Mouse (Mus musculus): Measurements from ENCODE around the gene Cntnap4.
"Not testable (repeated sequence)": the region's sequence is repeated elsewhere in the genome, so short reads cannot be mapped to it uniquely, and the experiment has no call there.

The Cntnap4 gene

GRCm38 (mm10) chr8:112730583-112731432, 161.0 kb downstream of the Cntnap4 start:
- no peak for DNase-seq

GRCm38 (mm10) chr8:112735575-112735974, 165.7 kb downstream of the Cntnap4 start:
- no peak for DNase-seq

GRCm38 (mm10) chr8:112743331-112743730, 173.5 kb downstream of the Cntnap4 start:
- DNase-seq = no peak

- no peak for DNase-seq
Measured at GRCm38 (mm10) chr8:112747296-112747695, 177.5 kb downstream of the Cntnap4 start.

- DNase-seq = no peak
Measured at GRCm38 (mm10) chr8:112755171-112755570, 185.3 kb downstream of the Cntnap4 start.

- DNase-seq = no peak
Measured at GRCm38 (mm10) chr8:112803058-112803457, 233.2 kb downstream of the Cntnap4 start.

GRCm38 (mm10) chr8:112809382-112809781, 239.5 kb downstream of the Cntnap4 start:
- DNase-seq = no peak

- DNase-seq = no peak
Measured at GRCm38 (mm10) chr8:112841057-112841456, 271.2 kb downstream of the Cntnap4 start.

- DNase-seq = not testable (repeated sequence)
Measured at GRCm38 (mm10) chr8:112849541-112849940, 279.7 kb downstream of the Cntnap4 start.

GRCm38 (mm10) chr8:112906458-112907112, 336.7 kb downstream of the Cntnap4 start:
- DNase-seq = no peak

GRCm38 (mm10) chr8:112909527-112909926, 339.7 kb downstream of the Cntnap4 start:
- DNase-seq = no peak

GRCm38 (mm10) chr8:112911422-112911821, 341.6 kb downstream of the Cntnap4 start:
- no peak for DNase-seq

- DNase-seq = no peak
Measured at GRCm38 (mm10) chr8:112922151-112922550, 352.3 kb downstream of the Cntnap4 start.

GRCm38 (mm10) chr8:112922789-112923188, 352.9 kb downstream of the Cntnap4 start:
- no peak for DNase-seq

All from thymus, postnatal 14 days (tissue).